Mouse (Mus musculus) lung, adult 18-20 months (tissue): ENCODE results near the gene Prdm5.

ENCODE experiments used
- DNase-seq, 2 experiments: peaks; one replicate each; pipeline ENCODE4 v3.0.0; 2022; ENCODE audit warnings: mixed read lengths in 2 of 2

The Prdm5 gene

GRCm38 (mm10) chr6:65778861-65779688 lies at the start of gene Prdm5:
TSS of gene Prdm5 (plus strand) at chr6:65778988.
- DNase-seq: peak; percentile 35 to 41

GRCm38 (mm10) chr6:65739442-65739841 lies 39.3 kb upstream of the Prdm5 start:
- no peak for DNase-seq

DNA sequence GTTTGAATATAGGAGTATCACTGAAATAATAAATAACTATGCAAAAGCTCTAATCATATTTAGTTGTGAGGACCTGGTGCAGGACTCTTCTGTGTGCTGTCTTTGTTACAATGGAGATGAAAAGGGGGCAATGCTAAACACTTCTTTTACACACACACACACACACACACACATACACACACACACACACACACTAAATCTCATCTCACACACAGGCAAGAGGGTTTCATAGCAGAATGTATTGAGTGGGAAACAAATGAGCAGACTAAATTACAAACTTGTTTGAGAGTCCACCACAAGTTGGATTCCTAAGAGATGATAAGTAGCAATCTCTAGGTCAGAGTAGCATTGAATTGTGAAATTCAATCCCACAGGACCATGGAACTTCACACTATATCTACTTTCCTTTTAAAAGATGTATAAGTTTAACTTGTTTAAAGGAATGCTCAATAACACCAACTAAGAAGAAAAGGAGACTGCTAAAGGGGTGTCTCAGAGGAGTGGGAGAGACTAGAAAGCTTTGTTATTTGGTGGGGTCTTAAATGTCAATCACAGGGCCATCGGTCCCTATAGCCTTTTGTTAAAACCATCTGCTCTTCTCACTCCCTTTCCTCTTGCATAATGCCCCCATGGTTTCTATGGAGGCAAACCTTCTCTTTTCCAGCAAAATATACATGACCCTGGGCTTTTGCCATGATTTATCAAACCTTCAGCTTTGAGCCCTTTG lies 35.5 kb upstream of the Prdm5 start:
- no peak for DNase-seq

- DNase-seq: no peak
Measured at GRCm38 (mm10) chr6:65743871-65744202, 35.0 kb upstream of the Prdm5 start.

DNA sequence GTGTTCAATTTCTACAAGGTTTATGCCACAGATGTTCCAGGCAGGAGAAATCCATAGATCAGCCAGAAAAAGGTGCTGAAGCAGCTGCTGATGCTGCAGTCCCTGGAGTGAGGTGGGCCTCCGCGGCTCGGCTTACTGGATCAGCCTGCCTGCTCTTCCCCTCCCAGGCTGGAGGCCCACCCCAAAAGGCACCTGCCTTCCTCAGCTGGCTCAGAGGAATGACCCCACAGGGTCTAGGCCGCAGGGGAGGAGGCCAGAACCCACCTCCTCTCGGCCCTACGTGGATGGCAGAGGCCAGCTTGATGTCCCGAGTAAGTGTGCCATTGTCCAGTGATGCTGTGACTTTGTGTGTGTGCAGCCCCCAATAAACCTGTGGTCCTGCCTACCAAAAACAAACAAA lies 20.6 kb upstream of the Prdm5 start:
- DNase-seq: no peak

GRCm38 (mm10) chr6:65759174-65759573 lies 19.6 kb upstream of the Prdm5 start:
- no peak for DNase-seq

- DNase-seq: no peak
Measured at GRCm38 (mm10) chr6:65760073-65760472, 18.7 kb upstream of the Prdm5 start.

DNA sequence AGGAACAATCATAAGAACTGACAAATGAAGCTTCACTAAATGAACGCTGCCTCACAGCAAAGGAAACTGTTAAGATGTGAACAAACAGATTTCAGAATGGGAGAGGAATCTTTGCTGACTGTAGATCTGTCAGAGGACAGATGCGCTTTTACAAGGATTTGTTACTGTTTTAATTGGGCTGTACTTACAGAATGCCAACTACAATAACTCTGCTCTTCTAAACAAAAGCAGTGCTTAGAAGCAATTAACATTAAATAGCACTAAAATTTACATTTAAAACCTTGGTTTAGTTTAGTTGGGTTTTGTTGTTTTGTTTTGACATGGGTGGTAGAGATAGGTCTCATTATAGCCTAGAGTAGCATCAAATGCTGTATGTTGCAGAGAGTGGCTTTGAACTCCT lies 14.3 kb upstream of the Prdm5 start:
- no peak for DNase-seq

GRCm38 (mm10) chr6:65765057-65765456 lies 13.7 kb upstream of the Prdm5 start:
- DNase-seq: peak in 1 of 2 experiments; percentile 3

GRCm38 (mm10) chr6:65765752-65766397 lies 12.9 kb upstream of the Prdm5 start:
- no peak for DNase-seq

DNA sequence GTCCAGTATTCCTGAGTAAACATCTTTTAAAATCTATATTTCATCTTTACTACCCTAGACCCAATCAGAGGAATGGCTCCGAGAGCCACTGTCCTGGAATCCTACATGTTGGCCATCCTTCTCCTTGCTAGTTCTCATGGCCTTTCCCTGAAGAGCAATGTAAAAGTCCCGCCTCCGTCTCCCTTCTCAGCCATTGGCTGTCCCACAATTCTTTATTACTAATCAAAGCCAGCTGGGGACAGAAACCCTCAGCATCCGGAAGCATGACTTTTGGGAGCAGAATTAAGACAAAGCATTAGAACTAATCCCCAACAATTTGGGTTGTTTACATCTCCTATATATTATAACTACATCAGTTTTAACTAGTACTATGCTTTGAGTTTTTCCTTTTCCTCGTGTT lies 10.9 kb upstream of the Prdm5 start:
- DNase-seq: no peak

DNA sequence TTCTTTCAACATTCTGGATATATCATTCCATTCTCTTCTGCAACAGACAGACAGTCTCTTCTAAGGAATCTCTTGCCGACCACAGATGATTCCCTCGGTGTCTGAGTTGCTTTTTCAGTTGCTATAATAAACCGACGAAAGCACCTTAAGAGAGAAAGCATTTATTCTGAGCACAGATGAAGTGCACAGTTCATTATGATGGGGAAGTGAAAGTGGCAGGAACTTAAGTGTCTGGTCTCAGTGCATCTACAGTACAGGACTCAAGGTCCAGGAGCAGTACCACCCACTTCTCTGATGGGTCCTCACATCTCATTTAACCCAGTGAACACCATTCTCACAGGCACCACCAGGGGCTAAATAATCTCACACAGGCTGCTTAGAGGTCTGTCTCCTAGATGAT lies 5.2 kb upstream of the Prdm5 start:
- DNase-seq: no peak

GRCm38 (mm10) chr6:65779689-65780233 lies 973 bp downstream of the Prdm5 start:
- no peak for DNase-seq

DNA sequence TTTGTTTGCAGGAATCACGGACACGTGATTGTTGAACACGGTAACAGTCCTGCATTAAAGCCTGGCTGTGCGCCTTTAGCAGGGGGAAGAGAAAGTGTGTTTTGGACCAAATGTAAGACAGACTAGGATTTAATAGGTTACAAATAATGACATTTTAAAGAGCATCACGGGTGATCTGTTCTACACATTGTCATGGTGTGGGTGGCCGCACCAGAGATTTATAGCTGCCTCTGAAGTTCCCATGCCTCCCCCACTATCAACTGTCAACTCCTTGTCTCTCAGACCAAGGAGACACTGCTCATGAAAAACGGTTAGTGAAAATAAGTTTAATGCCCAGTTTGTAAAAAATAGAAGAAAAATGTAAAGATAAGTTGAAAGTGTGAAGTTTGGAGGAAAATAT lies 2.7 kb downstream of the Prdm5 start:
- no peak for DNase-seq

DNA sequence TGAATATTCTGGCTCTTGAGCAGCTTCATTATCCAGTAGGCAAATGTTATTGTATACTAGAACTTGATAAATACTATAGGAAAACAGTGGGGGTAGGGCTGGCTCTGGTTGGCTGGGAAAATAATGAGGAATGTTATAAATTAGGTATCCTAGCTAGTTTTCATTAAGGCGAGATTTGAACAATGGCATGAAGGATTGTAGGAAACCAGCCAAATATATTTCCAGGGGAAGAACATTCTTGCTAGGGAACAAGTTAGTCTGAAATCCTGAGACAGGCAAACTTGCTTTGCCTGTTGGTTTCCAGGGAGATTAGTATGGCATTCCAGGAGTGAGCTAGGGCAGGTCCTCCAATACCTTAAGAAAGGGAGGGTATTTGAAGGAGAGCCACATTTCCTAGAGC lies 4.9 kb downstream of the Prdm5 start:
- no peak for DNase-seq

DNA sequence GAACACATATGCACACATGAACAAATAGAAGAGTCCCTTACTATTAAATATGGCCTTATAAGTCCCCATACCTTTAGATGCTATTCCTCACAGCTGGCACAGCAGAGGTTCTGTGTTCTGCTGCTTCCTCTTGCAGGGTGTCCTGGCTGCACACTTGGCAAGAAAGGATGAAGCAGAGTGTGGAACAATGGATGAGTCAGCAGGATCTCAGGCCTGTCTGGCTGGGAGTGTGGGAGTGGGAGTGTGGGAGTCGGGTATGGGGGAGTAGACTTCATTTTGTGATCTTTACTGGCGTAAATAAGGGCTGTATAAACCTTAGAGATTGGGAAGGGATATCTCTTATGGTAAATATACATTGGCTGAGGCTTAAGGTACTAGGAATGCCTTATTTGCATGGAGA lies 14.1 kb downstream of the Prdm5 start:
- DNase-seq: no peak

GRCm38 (mm10) chr6:65796552-65796951 lies 17.8 kb downstream of the Prdm5 start:
- no peak for DNase-seq

- DNase-seq: no peak
Measured at GRCm38 (mm10) chr6:65797276-65797675, 18.5 kb downstream of the Prdm5 start.

GRCm38 (mm10) chr6:65798390-65798789 lies 19.6 kb downstream of the Prdm5 start:
- DNase-seq: no peak

DNA sequence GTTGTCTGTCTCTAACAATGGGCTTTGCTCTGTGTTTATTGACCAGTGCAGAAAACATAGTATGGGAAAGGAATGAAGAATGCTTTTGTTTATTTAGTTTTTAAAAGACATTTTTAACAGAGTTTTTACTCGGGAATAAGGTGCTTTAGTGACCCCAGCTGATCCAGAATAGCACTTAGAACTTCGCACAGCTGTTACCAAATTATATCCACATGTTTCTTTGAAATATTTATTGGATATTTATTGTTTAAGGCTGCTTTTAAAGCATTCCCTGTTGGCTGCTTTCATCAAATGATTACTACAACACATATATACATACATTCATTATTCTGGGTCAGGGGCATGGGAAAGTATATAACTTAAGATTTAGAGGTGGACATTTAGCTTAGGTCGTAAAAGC lies 32.9 kb downstream of the Prdm5 start:
- DNase-seq: no peak

DNA sequence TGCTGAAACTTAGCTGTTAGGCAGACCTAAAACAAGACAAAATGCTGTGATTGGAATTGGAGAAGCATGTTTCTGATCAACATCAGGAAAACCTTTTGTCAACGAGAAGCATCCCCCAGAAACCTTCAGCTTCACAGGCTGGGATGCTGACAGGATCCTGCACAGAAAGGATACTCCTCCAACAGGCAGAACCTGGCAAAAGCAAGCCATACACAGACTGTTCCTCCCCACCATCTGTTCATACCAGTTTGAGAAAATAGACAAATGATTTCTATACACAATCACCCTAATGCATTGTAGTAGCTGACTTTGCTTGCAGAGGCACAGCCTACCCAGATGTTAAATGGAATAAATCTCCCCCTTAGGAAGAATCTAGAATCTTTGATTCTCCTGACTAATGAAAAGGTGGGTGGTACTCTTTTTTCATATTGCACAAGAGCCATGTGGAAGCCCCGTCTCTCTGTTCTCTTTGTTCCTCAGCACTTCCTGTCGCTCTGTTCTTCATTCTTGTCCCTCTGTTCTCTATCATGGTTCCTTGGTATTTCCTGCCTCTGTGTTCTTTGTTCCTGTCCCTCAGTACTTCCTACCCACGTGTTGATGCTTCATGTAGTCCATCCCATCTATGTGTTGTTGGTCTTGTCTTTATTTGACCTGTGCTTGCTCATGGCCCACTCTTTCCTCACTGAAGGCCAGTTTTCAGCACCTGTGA lies 39.4 kb downstream of the Prdm5 start:
- no peak for DNase-seq

DNA sequence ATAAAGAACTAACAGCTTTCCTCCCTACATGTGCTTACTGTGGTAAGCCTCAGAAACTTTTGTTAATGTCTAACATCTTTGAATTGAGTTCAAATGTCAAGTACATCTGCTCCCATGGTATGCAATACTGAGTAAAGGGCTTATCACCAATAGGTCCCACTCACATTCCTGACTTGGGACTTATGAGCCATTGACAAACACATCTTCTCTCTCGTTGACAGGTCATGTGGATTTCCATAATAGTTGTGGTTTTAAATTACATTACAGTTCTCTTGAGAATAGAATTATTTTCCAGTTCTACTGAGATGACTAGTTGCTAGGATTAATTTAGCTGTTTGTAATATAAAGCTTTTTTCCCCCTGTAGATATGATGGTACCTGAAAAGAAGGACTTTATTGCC lies 49.9 kb downstream of the Prdm5 start:
- DNase-seq: no peak

GRCm38 (mm10) chr6:65831443-65831842 lies 52.7 kb downstream of the Prdm5 start:
- DNase-seq: no peak
